Mouse (Mus musculus): ENCODE data around the gene 2010315B03Rik. TPM values are rescaled to one million over a fixed set of nuclear protein-coding genes. Genes with fewer than 3 reads are reported as not detected.
"Not testable (repeated sequence)": the region's sequence is repeated elsewhere in the genome, so short reads cannot be mapped to it uniquely, and the experiment has no call there.

Gene 2010315B03Rik
- total and polyA plus RNA-seq, 3 experiments = 3.2 to 12.5 (median 9.6) TPM

GRCm38 (mm10) chr9:124262987-124263717 is 49.3 kb downstream of the 2010315B03Rik start:
- DNase-seq = no peak
- H3K4me3 ChIP-seq = no peak overlapping the region
- WGBS = 59% methylated on average over 4 of the region's 4 CpGs
- H3K27me3 ChIP-seq (ENCODE audit: control insufficient read depth, insufficient read depth, low read length) = no peaks in the 10 kb centered on the region
- no peak overlapping the region for H3K27ac ChIP-seq
- intact Hi-C loops (cut with DNase I) = no loop called here
- no peak overlapping the region for H3K9ac ChIP-seq (ENCODE audit: low read depth, low read length)
- no peak for TF ChIP-seq EP300 (IDR thresholded peaks at IDR 0.05; ENCODE audit: insufficient read depth, low read depth, low read length)
- TF ChIP-seq POLR2A (IDR thresholded peaks at IDR 0.05; ENCODE audit: insufficient read depth, low read depth, low read length) = no peak
- no peak for TF ChIP-seq CTCF (IDR thresholded peaks at IDR 0.05)
- H3K4me1 ChIP-seq (ENCODE audit: control insufficient read depth, insufficient read depth, low read length) = no peaks in the 10 kb centered on the region
- H3K79me2 ChIP-seq (replicated peaks; ENCODE audit: control insufficient read depth, insufficient read depth, low read length) = no peaks in the 10 kb centered on the region
- no peaks in the 10 kb centered on the region for H3K36me3 ChIP-seq (ENCODE audit: control insufficient read depth, insufficient read depth, low read length)

- 29% methylated on average over 4 of the region's 4 CpGs for WGBS
- Histone ChIP-seq H3K9ac (ENCODE audit: low read depth, low read length) (no peak overlapping the region), H3K27ac (peak overlapping the region; percentile 75), H3K4me1 (ENCODE audit: control insufficient read depth, insufficient read depth, low read length) (no peaks in the 10 kb centered on the region), H3K36me3 (ENCODE audit: control insufficient read depth, insufficient read depth, low read length) (no peaks in the 10 kb centered on the region), H3K4me3 (no peak overlapping the region), H3K79me2 (replicated peaks; ENCODE audit: control insufficient read depth, insufficient read depth, low read length) (no peaks in the 10 kb centered on the region), H3K27me3 (ENCODE audit: control insufficient read depth, insufficient read depth, low read length) (no peaks in the 10 kb centered on the region)
- intact Hi-C loops (cut with DNase I) = loop anchor here (1.0 kb wide), 1 partner anchor 24 kb away; no protein-coding TSS in a partner anchor
- DNase-seq = no peak
- no peak for TF ChIP-seq CTCF (IDR thresholded peaks at IDR 0.05)
- no peak for TF ChIP-seq EP300 (IDR thresholded peaks at IDR 0.05; ENCODE audit: insufficient read depth, low read depth, low read length)
- TF ChIP-seq POLR2A (IDR thresholded peaks at IDR 0.05; ENCODE audit: insufficient read depth, low read depth, low read length) = no peak
Observed at GRCm38 (mm10) chr9:124258067-124258556, 54.4 kb downstream of the 2010315B03Rik start.

- intact Hi-C loops (cut with DNase I) = loop anchor here (1.0 kb wide), 1 partner anchor 25 kb away; no protein-coding TSS in a partner anchor
- Histone ChIP-seq H3K79me2 (replicated peaks; ENCODE audit: control insufficient read depth, insufficient read depth, low read length) (no peaks in the 10 kb centered on the region), H3K27me3 (ENCODE audit: control insufficient read depth, insufficient read depth, low read length) (no peaks in the 10 kb centered on the region), H3K4me1 (ENCODE audit: control insufficient read depth, insufficient read depth, low read length) (no peaks in the 10 kb centered on the region), H3K36me3 (ENCODE audit: control insufficient read depth, insufficient read depth, low read length) (no peaks in the 10 kb centered on the region), H3K9ac (ENCODE audit: low read depth, low read length) (no peak overlapping the region), H3K27ac (no peak overlapping the region), H3K4me3 (no peak overlapping the region)
- WGBS = 47% methylated on average over 1 of the region's 1 CpGs
- DNase-seq = peak; percentile 8 to 39
- TF ChIP-seq CTCF (IDR thresholded peaks at IDR 0.05) (no peak), EP300 (IDR thresholded peaks at IDR 0.05; ENCODE audit: insufficient read depth, low read depth, low read length) (no peak), POLR2A (IDR thresholded peaks at IDR 0.05; ENCODE audit: insufficient read depth, low read depth, low read length) (no peak)
Observed at GRCm38 (mm10) chr9:124257200-124258066, 55.1 kb downstream of the 2010315B03Rik start.

- H3K36me3 ChIP-seq (ENCODE audit: control insufficient read depth, insufficient read depth, low read length); H3K4me1 ChIP-seq (ENCODE audit: control insufficient read depth, insufficient read depth, low read length); H3K27ac ChIP-seq; H3K9ac ChIP-seq (ENCODE audit: low read depth, low read length); H3K27me3 ChIP-seq (ENCODE audit: control insufficient read depth, insufficient read depth, low read length); H3K4me3 ChIP-seq; H3K79me2 ChIP-seq (replicated peaks; ENCODE audit: control insufficient read depth, insufficient read depth, low read length); intact Hi-C loops (cut with DNase I): not testable (repeated sequence)
- 15% methylated on average over 1 of the region's 1 CpGs for WGBS
- peak in 1 of 2 experiments; percentile 22 for DNase-seq
Observed at GRCm38 (mm10) chr9:124256271-124257199, 56.0 kb downstream of the 2010315B03Rik start.

- Histone ChIP-seq H3K4me3 (no peak overlapping the region), H3K79me2 (replicated peaks; ENCODE audit: control insufficient read depth, insufficient read depth, low read length) (no peaks in the 10 kb centered on the region), H3K4me1 (ENCODE audit: control insufficient read depth, insufficient read depth, low read length) (no peaks in the 10 kb centered on the region), H3K27me3 (ENCODE audit: control insufficient read depth, insufficient read depth, low read length) (no peaks in the 10 kb centered on the region), H3K9ac (ENCODE audit: low read depth, low read length) (no peak overlapping the region), H3K27ac (no peak overlapping the region), H3K36me3 (ENCODE audit: control insufficient read depth, insufficient read depth, low read length) (no peaks in the 10 kb centered on the region)
- DNase-seq = no peak
- TF ChIP-seq CTCF (IDR thresholded peaks at IDR 0.05) = 0 out of 2 replicates have a peak, but pooled peaks have one; percentile 17
- TF ChIP-seq EP300 (IDR thresholded peaks at IDR 0.05; ENCODE audit: insufficient read depth, low read depth, low read length) = no peak
- intact Hi-C loops (cut with DNase I) = no loop called here
Observed at GRCm38 (mm10) chr9:124251438-124251837, 61.1 kb downstream of the 2010315B03Rik start.

Other genes with a start within 250 kb of the 2010315B03Rik start
- under 1 TPM; 0.27 to 0.97 TPM for gene Ccr2, start 210.7 kb downstream of the 2010315B03Rik start, total RNA-seq (2021)
- 1.7 TPM in 2 replicates for gene Ccr2, start 210.7 kb downstream of the 2010315B03Rik start, polyA plus RNA-seq (2012; rRNA removed)
- gene Ccr5, start 191.2 kb downstream of the 2010315B03Rik start, total RNA-seq (2021) = 1 to 10 TPM in 1 of 2 experiments, under 1 TPM in 1; 0.82 to 1.2 TPM
- 2.2 and 3.1 TPM in 2 replicates for gene Ccr5, start 191.2 kb downstream of the 2010315B03Rik start, polyA plus RNA-seq (2012; rRNA removed)
- gene Ppp2r3d, start 164.2 kb upstream of the 2010315B03Rik start, total RNA-seq (2021) = 10 to 100 TPM; 78.8 to 90.7 TPM
- 117 and 142 TPM in 2 replicates for gene Ppp2r3d, start 164.2 kb upstream of the 2010315B03Rik start, polyA plus RNA-seq (2012; rRNA removed)
- gene Gm21836, start 181.1 kb upstream of the 2010315B03Rik start, total RNA-seq (2021) = not detected
- gene Gm21836, start 181.1 kb upstream of the 2010315B03Rik start, polyA plus RNA-seq (2012; rRNA removed) = not detected in 2 replicates

All from heart, adult 2 months (tissue).